Mouse (Mus musculus) kidney, embryonic 14.5 days (tissue): ENCODE measurements around the gene Gan. TPM values are rescaled to one million over a fixed set of nuclear protein-coding genes. Genes with fewer than 3 reads are reported as not detected.

Experiments used
- ATAC-seq: fragments of 200-750 bp; cut with Nextera tagmentation; 2 replicates; pipeline ENCODE4 v1.8.0; 2017; ENCODE audit warnings: moderate number of reproducible peaks, mild to moderate bottlenecking, moderate TSS enrichment, moderate library complexity; ENCODE audit not compliant: low FRiP score, low TSS enrichment
- H3K27ac ChIP-seq: fragments of 300-500 bp; sonication (generic); 2 replicates; pipeline ENCODE4 v1.5.1; 2014; ENCODE audit warnings: low read depth, mild to moderate bottlenecking, low read length, moderate library complexity, mixed read lengths
- H3K27me3 ChIP-seq: fragments of 300-500 bp; sonication (generic); 2 replicates; pipeline ENCODE4 v1.6.1; 2014; ENCODE audit warnings: mild to moderate bottlenecking, low read length; ENCODE audit not compliant: control insufficient read depth, insufficient read depth
- H3K36me3 ChIP-seq: fragments of 300-500 bp; sonication (generic); 2 replicates; pipeline ENCODE4 v1.6.1; 2014; ENCODE audit warnings: low read length, mixed read lengths; ENCODE audit not compliant: control insufficient read depth, insufficient read depth
- H3K4me1 ChIP-seq: fragments of 300-500 bp; sonication (generic); 2 replicates; pipeline ENCODE4 v1.6.1; 2014; ENCODE audit warnings: low read length, mixed read lengths; ENCODE audit not compliant: control insufficient read depth, insufficient read depth
- H3K4me2 ChIP-seq: fragments of 300-500 bp; sonication (generic); replicated peaks from 2 replicates; pipeline ENCODE4 v1.6.1; 2014; ENCODE audit warnings: low read depth, mild to moderate bottlenecking, low read length
- H3K4me3 ChIP-seq: fragments of 300-500 bp; sonication (generic); 2 replicates; pipeline ENCODE4 v1.5.1; 2014; ENCODE audit warnings: mild to moderate bottlenecking, low read length
- H3K9ac ChIP-seq: fragments of 300-500 bp; sonication (generic); 2 replicates; pipeline ENCODE4 v1.6.1; 2014; ENCODE audit warnings: low read depth, mild to moderate bottlenecking, low read length, moderate library complexity
- H3K9me3 ChIP-seq: fragments of 300-500 bp; sonication (generic); 2 replicates; pipeline ENCODE4 v1.6.1; 2016; ENCODE audit warnings: low read length; ENCODE audit not compliant: control insufficient read depth
- WGBS: fragments of 180-500 bp; shearing (Covaris S2); extraction: QIAGEN DNeasy Blood & Tissue Kit; methylation state at CpG from one replicate; pipeline ENCODE4 v1.1.7; 2014; 5-methylcytosine and 5-hydroxymethylcytosine counted together
- polyA plus RNA-seq: library from polyadenylated mRNA; unstranded; fragments of >200 nt; fragmentation: Nextera tagmentation; extraction: Ambion mirVana; gene quantifications from 2 replicates; pipeline ENCODE4 v1.2.1, GENCODE M21; 2014

Gan gene
- 2.7 and 3.1 TPM in 2 replicates for polyA plus RNA-seq

- H3K27me3 ChIP-seq, result no peaks in the 10 kb centered on the region
- under 1% methylated on average over 61 of the region's 65 CpGs for WGBS
- no peaks in the 10 kb centered on the region for H3K36me3 ChIP-seq
- H3K4me1 ChIP-seq, result peaks cover 19% of the 10 kb centered on the region
- peak within 1 kb of the TSS; percentile 83 for H3K27ac ChIP-seq
- peak within 1 kb of the TSS; percentile 88 for H3K4me2 ChIP-seq
- ATAC-seq, result peak; percentile 77
- H3K9me3 ChIP-seq, result no peaks in the 10 kb centered on the region
- H3K4me3 ChIP-seq, result peak within 1 kb of the TSS; percentile 94
- peak within 1 kb of the TSS; percentile 87 for H3K9ac ChIP-seq
Measured at GRCm38 (mm10) chr8:117158135-117158761, at the start of gene Gan. Gan (plus strand) TSS chr8:117158135.

GRCm38 (mm10) chr8:117109018-117109711, 48.8 kb upstream of the Gan start:
- Histone ChIP-seq H3K36me3 (no peaks in the 10 kb centered on the region), H3K4me2 (no peak overlapping the region), H3K4me3 (no peak overlapping the region), H3K9me3 (no peaks in the 10 kb centered on the region), H3K9ac (no peak overlapping the region), H3K4me1 (no peaks in the 10 kb centered on the region), H3K27ac (no peak overlapping the region), H3K27me3 (no peaks in the 10 kb centered on the region)
- 90% methylated on average over 19 of the region's 19 CpGs for WGBS
- no peak for ATAC-seq

GRCm38 (mm10) chr8:117109801-117110390, 48.0 kb upstream of the Gan start:
- Histone ChIP-seq H3K36me3 (no peaks in the 10 kb centered on the region), H3K4me1 (no peaks in the 10 kb centered on the region), H3K27me3 (no peaks in the 10 kb centered on the region), H3K4me2 (no peak overlapping the region), H3K4me3 (no peak overlapping the region), H3K9me3 (no peaks in the 10 kb centered on the region), H3K9ac (no peak overlapping the region), H3K27ac (no peak overlapping the region)
- no peak for ATAC-seq
- 54% methylated on average over 16 of the region's 16 CpGs for WGBS

DNA sequence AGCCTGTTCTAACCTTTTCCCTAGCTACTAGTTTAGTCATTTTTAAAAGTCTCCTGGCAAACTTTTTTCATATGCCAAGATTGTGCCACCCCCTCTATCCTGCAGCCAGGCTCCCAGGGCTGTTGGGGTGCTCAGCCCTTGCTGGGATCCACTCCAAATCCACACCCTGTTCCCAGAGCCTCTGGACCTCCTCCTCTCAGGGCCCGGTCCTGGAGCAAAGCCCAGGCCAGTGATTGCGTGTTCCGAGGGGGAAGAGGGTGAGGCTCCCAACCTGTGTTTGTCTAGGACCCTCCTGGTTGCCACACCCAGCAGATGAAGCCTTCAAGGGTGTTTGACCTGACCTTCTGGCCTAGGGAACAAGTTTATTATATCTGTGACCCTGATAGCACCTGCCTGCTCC, 46.3 kb upstream of the Gan start:
- no peak overlapping the region for H3K4me2 ChIP-seq
- H3K4me1 ChIP-seq, result 0 out of 2 replicates have a peak, but pooled peaks cover 7% of the 10 kb centered on the region
- no peak overlapping the region for H3K4me3 ChIP-seq
- H3K9me3 ChIP-seq, result no peaks in the 10 kb centered on the region
- no peak for ATAC-seq
- 90% methylated on average over 3 of the region's 3 CpGs for WGBS
- no peak overlapping the region for H3K9ac ChIP-seq
- H3K36me3 ChIP-seq, result no peaks in the 10 kb centered on the region
- no peaks in the 10 kb centered on the region for H3K27me3 ChIP-seq
- no peak overlapping the region for H3K27ac ChIP-seq

DNA sequence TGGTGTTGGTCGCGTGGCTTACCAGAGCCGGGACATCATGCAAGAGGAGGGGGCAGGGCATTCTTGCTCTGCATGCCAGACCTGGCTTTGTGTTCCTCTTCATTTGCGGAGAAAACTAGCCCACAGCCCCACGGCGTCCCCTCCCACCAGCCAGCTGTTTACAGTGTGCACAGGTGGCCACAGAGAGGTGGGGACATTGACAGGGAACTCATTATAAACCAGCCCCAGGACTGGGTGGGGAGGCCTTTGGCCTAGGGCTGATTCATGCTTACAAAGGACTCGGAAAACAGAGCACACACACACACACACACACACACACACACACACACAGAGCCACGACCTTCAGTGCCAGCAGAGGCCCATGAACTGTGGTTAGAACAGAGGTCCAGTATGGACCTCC, 45.7 kb upstream of the Gan start:
- no peak overlapping the region for H3K4me2 ChIP-seq
- H3K27me3 ChIP-seq, result no peaks in the 10 kb centered on the region
- no peaks in the 10 kb centered on the region for H3K36me3 ChIP-seq
- H3K4me1 ChIP-seq, result 0 out of 2 replicates have a peak, but pooled peaks cover 7% of the 10 kb centered on the region
- H3K9ac ChIP-seq, result no peak overlapping the region
- no peak for ATAC-seq
- H3K9me3 ChIP-seq, result no peaks in the 10 kb centered on the region
- H3K27ac ChIP-seq, result no peak overlapping the region
- H3K4me3 ChIP-seq, result no peak overlapping the region
- 74% methylated on average over 8 of the region's 8 CpGs for WGBS

DNA sequence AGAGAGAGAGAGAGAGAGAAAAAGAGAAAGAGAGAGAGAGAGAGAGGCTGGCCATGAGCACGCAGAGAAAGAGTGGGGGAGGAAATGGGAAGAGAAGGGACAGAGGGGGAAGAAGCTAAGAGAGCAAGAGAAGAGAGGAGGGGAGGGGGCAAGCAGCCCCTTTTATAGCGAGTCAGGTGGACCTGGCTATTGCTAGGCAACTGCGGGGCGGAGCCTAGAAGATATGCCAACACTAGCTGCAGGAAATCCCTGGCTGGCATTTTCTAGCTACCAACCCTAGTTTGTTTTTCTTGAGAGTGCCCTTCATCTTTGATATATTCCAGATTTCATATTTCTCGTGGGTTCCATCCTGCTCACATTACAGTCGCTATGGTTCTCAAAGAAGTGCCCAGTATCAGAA, 42.8 kb upstream of the Gan start:
- no peaks in the 10 kb centered on the region for H3K9me3 ChIP-seq
- H3K27ac ChIP-seq, result no peak overlapping the region
- 40% methylated on average over 6 of the region's 6 CpGs for WGBS
- no peak for ATAC-seq
- H3K4me3 ChIP-seq, result no peak overlapping the region
- H3K9ac ChIP-seq, result no peak overlapping the region
- no peaks in the 10 kb centered on the region for H3K36me3 ChIP-seq
- H3K4me2 ChIP-seq, result peak overlapping the region; percentile 12; the same call in 1 of the 2 replicates
- H3K4me1 ChIP-seq, result 0 out of 2 replicates have a peak, but pooled peaks cover 7% of the 10 kb centered on the region
- H3K27me3 ChIP-seq, result no peaks in the 10 kb centered on the region

DNA sequence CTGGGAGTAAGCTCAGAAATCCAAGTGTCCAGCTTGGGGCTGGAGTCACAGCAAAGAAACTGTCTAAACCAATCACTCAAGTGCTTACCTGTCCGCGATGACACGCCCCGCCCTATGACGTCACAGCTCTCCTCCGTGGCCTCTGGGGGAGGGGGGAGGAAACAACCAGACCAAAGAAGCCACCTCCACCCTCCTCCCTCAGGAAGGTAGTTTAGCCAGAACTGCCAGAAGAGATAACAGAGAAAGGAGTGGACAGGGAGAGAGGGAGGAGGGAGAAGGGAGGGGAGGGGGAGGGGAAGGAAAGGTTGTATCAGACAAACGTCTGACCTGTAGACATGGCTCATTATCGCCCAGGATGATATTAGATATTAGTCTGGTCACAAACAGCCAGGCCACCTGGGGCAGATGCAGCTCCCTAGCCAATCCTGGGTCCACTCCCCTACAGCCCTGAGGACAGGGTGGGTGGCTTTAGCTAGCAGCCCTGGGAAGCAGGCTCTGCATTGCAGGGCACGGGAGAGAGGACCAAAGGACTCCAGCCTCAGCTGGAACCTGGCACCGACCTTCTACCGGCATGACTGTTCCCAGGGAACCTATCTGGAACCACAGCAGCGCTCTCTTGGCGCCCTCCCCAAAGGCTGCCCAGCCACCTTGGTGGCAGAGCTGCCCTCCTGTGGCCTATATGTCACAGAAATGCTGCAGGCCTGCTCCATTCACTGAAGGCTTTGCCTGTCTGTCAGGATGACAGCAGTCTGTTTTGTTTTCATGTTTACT, 42.1 kb upstream of the Gan start:
- no peaks in the 10 kb centered on the region for H3K9me3 ChIP-seq
- H3K4me3 ChIP-seq, result no peak overlapping the region
- 0 out of 2 replicates have a peak, but pooled peaks cover 7% of the 10 kb centered on the region for H3K4me1 ChIP-seq
- 14% methylated on average over 13 of the region's 13 CpGs for WGBS
- no peaks in the 10 kb centered on the region for H3K36me3 ChIP-seq
- no peak overlapping the region for H3K27ac ChIP-seq
- peak overlapping the region; percentile 23; the same call in 1 of the 2 replicates for H3K9ac ChIP-seq
- no peaks in the 10 kb centered on the region for H3K27me3 ChIP-seq
- peak; percentile 38; the same call in 1 of the 2 replicates for ATAC-seq
- peak overlapping the region; percentile 12 for H3K4me2 ChIP-seq

DNA sequence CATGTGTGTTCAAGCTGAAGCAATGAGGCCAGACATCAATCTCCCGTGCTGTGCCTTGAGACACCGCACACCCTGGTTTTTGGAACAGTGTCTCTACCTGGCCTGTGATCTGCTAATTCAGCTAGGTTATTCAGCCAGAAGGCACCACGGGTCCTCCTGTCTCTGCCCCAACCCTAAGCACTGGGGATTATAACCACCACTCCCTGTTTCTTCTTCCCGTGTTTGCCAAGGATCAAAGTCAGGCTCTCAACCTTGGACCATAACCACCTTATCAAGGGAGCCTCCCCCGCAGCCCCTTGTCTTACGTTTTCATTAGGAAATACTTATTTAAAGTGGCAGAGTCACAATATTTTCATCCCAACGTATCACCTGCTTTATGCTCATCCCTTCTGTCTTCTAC, 41.4 kb upstream of the Gan start:
- no peaks in the 10 kb centered on the region for H3K9me3 ChIP-seq
- H3K27me3 ChIP-seq, result no peaks in the 10 kb centered on the region
- no peak overlapping the region for H3K9ac ChIP-seq
- H3K27ac ChIP-seq, result no peak overlapping the region
- 0 out of 2 replicates have a peak, but pooled peaks cover 7% of the 10 kb centered on the region for H3K4me1 ChIP-seq
- H3K36me3 ChIP-seq, result no peaks in the 10 kb centered on the region
- 67% methylated on average over 7 of the region's 7 CpGs for WGBS
- ATAC-seq, result no peak
- H3K4me2 ChIP-seq, result no peak overlapping the region
- no peak overlapping the region for H3K4me3 ChIP-seq
